Mouse (Mus musculus) ES-Bruce4 (cell line): ENCODE data around the gene Leng8.

Experiments used
- CTCF ChIP-seq: IDR thresholded peaks from one replicate; pipeline ENCODE4 v1.8.1; 2011; ENCODE audit warnings: low read depth, low read length
- POLR2A ChIP-seq: IDR thresholded peaks from one replicate; pipeline ENCODE4 v1.8.1; 2011; ENCODE audit warnings: low read length; ENCODE audit not compliant: insufficient read depth

DNA sequence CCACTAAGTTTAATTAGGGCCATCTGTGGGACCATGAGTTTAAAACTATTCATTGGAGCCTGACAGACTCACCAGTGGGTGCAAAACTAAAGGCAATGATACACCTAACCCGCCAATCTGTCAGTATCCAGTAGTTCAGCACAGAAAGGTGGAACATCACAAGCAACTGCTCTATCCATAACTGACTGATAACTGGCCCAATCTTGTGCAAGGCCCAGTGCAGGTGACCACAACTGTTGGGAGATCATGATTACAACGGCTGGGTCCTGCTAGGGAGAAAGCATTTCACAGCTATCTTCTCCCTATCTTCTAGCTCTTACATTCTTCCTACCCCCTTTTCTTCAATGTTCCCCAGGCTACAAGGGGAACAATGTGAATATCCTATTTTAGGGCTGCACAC, 48.2 kb upstream of the Leng8 start:
- no peak for TF ChIP-seq CTCF
- no peak for TF ChIP-seq POLR2A
